Mouse (Mus musculus) T-helper 2 cell (primary cell): ENCODE data around the gene 5730596B20Rik.

Source experiments
- in situ Hi-C: fragments of 300-600 bp; cut with MboI, MseI; formaldehyde crosslinking; loops from one replicate; pipeline ENCODE4 v1.15.1; 2025; ENCODE audit warnings: high pct_unique_total_duplicates

The 5730596B20Rik gene

GRCm38 (mm10) chr6:52211961-52212360 is 34.7 kb downstream of the 5730596B20Rik start:
- in situ Hi-C loops: loop anchor here (5.0 kb wide), 1 partner anchor 195 kb away; no protein-coding TSS in a partner anchor

- in situ Hi-C loops: loop anchor here (5.0 kb wide), 1 partner anchor 195 kb away; no protein-coding TSS in a partner anchor
Measured at GRCm38 (mm10) chr6:52212556-52213118, 35.3 kb downstream of the 5730596B20Rik start.

DNA sequence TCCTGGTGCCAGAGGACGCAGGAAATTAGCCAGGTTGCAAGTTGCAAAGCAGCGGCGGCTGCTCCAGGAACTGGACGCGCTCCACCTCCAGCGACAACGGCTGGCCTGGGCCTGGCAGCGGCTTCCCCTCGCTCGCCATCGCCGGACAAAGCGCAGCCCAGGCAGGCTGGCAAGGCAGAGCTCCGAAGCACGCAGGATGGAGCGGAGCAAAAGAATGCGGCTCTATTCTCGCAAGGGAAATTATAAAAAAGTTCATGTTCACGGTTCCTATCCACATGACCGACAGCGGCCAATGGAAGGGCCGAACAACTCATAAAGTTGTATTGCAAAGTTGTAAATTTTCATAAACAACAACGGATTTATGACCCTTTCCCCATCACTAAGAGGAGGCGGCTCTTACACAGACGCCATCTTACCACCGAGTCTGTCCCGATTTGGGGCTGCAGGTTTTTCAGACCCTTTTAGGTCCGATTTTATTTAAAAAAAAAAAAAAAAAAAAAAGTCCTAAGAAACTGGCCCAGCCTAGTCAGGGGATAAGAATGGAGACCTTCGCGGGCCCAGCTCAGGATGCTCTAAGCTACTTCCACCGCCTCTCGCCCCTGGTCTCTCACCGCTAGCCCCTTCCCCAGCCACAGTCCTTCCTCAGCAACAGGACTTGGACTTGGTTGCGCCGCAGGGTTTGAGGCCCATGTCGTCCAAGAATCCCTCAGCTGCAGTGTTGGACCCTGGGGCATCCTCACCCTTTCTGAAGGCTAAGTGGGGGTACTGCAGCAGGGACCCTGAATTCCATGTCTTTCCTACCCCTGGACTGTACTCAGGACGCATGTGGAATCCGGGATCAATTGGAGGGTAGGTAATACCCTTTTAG is 36.1 kb downstream of the 5730596B20Rik start, which contains the start of the genes Hoxa3 and Gm28308:
Hoxa3 (minus strand) TSS at position 218 of the 868 bp plus-strand sequence.
Gm28308 (minus strand) TSS at position 221 of the 868 bp plus-strand sequence.
- in situ Hi-C loops: loop anchor here (5.0 kb wide), 1 partner anchor 196 kb away; no protein-coding TSS in a partner anchor

GRCm38 (mm10) chr6:52214271-52214670 is 37.0 kb downstream of the 5730596B20Rik start:
- in situ Hi-C loops: loop anchor here (5.0 kb wide), 1 partner anchor 197 kb away; no protein-coding TSS in a partner anchor

DNA sequence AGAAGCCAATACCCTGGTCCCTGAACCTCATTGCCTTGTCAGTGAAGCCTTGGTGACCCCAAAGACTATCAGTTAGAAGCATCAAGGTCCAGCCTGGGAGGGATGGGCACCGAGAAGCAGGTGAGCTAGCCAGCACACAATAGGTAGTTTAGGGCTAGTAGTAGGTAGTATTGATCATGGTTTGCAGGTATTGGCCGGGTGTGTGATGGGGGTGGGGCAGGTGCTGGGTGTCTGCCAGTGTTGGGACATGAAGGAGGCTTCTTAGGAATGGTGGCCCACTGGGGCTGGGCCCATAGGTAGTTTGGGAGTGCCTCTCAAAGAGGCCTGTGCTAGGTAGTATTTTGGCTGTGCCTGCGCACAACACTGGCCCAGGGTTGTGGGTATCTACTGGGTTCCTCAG is 37.8 kb downstream of the 5730596B20Rik start:
- in situ Hi-C loops: loop anchor here (5.0 kb wide), 1 partner anchor 37 kb away; no protein-coding TSS in a partner anchor

GRCm38 (mm10) chr6:52215771-52216535 is 38.7 kb downstream of the 5730596B20Rik start:
- in situ Hi-C loops: loop anchor here (5.0 kb wide), 1 partner anchor 36 kb away; no protein-coding TSS in a partner anchor

DNA sequence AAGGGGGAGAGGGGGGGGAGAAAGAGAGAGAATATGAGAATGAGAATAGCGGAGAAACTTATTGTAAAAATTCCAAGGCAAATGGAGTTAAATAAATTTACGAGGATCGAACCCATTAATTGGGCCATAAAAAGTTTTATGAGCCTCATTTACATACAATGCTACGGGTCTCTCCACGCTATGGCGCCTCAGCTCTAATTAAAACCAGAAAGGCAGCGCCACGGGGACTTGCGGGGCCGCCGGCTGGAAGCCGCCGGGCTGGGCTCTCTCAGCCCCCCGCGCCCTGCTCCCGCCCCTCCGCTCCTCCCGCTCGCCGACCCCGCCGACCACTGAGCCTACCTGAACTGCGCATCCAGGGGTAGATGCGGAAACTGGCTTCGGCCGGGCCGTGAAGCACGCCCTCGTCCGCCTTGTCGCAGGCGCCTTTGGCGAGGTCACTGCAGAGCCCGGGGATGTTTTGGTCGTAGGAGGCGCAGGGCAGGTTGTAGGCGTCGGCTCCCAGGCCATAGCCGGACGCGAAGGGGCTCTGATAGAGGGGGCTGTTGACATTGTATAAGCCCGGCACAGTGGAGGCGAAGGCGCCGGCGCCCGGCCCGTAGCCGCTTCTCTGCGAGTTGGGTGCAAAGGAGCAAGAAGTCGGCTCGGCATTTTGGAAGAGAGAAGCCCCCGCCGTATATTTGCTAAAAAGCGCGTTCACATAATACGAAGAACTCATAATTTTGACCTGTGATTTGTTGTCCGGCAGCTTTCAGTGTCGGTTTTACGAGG is 39.6 kb downstream of the 5730596B20Rik start:
- in situ Hi-C loops: loop anchor here (5.0 kb wide), 1 partner anchor 35 kb away; no protein-coding TSS in a partner anchor

GRCm38 (mm10) chr6:52217459-52217768 is 40.1 kb downstream of the 5730596B20Rik start:
- in situ Hi-C loops: loop anchor here (5.0 kb wide), 1 partner anchor 35 kb away; no protein-coding TSS in a partner anchor

DNA sequence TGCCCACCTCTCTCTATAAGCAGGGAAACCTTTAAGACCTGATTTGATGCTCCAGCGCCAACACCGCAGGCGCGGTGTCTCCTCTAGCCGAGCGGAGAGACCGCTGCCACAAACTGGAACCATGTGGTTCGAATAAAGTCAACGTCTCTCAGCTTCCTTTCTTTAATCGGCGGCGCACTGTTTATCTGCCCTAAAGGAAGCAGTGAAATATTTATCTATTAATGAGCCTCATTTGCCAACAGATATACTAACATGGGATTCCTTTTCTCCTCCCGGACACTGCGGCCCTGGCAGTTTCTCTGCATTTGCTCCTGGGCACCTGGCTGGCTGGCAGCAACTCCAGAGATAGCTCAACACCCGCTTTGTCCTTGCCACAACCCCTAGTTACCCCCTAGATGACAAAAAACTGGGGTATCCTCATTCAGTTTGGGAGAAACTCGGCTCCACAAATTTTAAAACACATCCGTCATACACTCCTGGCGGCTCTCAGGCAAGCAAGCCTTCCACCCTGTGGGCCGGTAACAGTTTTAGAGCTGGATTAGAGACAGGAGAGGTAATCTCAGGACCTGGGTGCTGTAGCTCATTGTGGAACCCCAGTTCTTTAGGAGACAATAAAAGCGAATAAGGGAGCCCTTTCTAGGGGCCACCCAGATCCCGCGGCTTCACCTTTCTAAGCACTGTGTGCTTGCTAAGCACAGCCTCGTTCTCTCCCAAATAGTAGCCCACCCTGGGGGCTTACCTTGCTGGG is 40.8 kb downstream of the 5730596B20Rik start:
- in situ Hi-C loops: loop anchor here (5.0 kb wide), 1 partner anchor 34 kb away; no protein-coding TSS in a partner anchor

GRCm38 (mm10) chr6:52218643-52219215 is 41.4 kb downstream of the 5730596B20Rik start:
- in situ Hi-C loops: loop anchor here (5.0 kb wide), 1 partner anchor 34 kb away; no protein-coding TSS in a partner anchor

- in situ Hi-C loops: loop anchor here (5.0 kb wide), 1 partner anchor 33 kb away; no protein-coding TSS in a partner anchor
Measured at GRCm38 (mm10) chr6:52219234-52219942, 42.1 kb downstream of the 5730596B20Rik start.

- in situ Hi-C loops: loop anchor here (5.0 to 10.0 kb wide), 3 partner anchors 355 to 623 kb away; no protein-coding TSS in a partner anchor
Measured at GRCm38 (mm10) chr6:52220003-52220864, 42.9 kb downstream of the 5730596B20Rik start.

GRCm38 (mm10) chr6:52220865-52221310 is 43.6 kb downstream of the 5730596B20Rik start:
- in situ Hi-C loops: loop anchor here (5.0 to 10.0 kb wide), 3 partner anchors 356 to 624 kb away; no protein-coding TSS in a partner anchor

- in situ Hi-C loops: loop anchor here (5.0 to 10.0 kb wide), 3 partner anchors 357 to 624 kb away; no protein-coding TSS in a partner anchor
Measured at GRCm38 (mm10) chr6:52221337-52221992, 44.2 kb downstream of the 5730596B20Rik start, which contains the start of gene Hoxa7. Gene Hoxa7 (minus strand): TSS chr6:52221854.

- in situ Hi-C loops: loop anchor here (5.0 to 10.0 kb wide), 3 partner anchors 357 to 625 kb away; no protein-coding TSS in a partner anchor
Measured at GRCm38 (mm10) chr6:52221993-52222685, 44.8 kb downstream of the 5730596B20Rik start.

DNA sequence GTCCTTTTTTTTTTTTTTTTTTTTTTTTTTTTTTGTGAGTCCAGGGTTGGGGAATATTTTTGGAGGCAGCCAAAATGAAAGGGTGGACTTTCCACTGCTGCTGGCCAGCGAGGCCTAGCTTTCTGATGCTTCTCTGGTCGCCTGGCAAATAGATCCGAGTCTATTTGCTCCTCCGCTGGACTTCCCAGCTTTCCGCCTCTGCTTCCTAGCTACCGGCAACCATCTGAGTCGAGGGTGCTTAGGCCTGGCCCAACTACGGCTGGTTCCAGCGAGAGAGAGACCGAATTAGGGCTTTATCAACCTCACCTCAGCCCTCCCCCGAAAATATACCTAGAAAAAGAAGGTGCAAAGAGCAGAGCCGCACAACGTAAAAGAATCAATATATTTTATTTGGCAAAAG is 45.4 kb downstream of the 5730596B20Rik start:
- in situ Hi-C loops: loop anchor here (5.0 to 10.0 kb wide), 3 partner anchors 358 to 625 kb away; no protein-coding TSS in a partner anchor
